Mouse (Mus musculus) heart, adult 11 months (tissue): ENCODE measurements at regions not wholly inside any gene's neighbourhood (a gene's known extent, or its start where the extent isn't known, plus 50 kb on each side); places are given as distances from the start of the nearest gene placed in this dataset.
A peak's percentile ranks its signal among the peaks of the same experiment; 100 is the strongest.

Source experiments
- DNase-seq: peaks from one replicate; pipeline ENCODE4 v3.0.0; 2022

GRCm38 (mm10) chr5:27963765-27964164 lies 107.4 kb upstream of the Insig1 start:
- DNase-seq: no peak

GRCm38 (mm10) chr5:27995186-27995585 lies 76.0 kb upstream of the Insig1 start:
- DNase-seq: peak; percentile 92

GRCm38 (mm10) chr5:27997751-27998150 lies 73.4 kb upstream of the Insig1 start:
- DNase-seq: no peak

- no peak for DNase-seq
Observed at GRCm38 (mm10) chr5:28002922-28003321, 68.2 kb upstream of the Insig1 start.

- peak; percentile 93 for DNase-seq
Observed at GRCm38 (mm10) chr5:28003756-28004486, 67.2 kb upstream of the Insig1 start.

GRCm38 (mm10) chr5:28004487-28004827 lies 66.7 kb upstream of the Insig1 start:
- DNase-seq: no peak

- DNase-seq: peak; percentile 76
Observed at GRCm38 (mm10) chr5:28009386-28009785, 61.8 kb upstream of the Insig1 start.

GRCm38 (mm10) chr5:28009871-28010270 lies 61.3 kb upstream of the Insig1 start:
- DNase-seq: peak; percentile 36

GRCm38 (mm10) chr5:28010529-28010928 lies 60.6 kb upstream of the Insig1 start:
- DNase-seq: peak; percentile 61

- DNase-seq: peak; percentile 72
Observed at GRCm38 (mm10) chr5:28012496-28012895, 58.7 kb upstream of the Insig1 start.

GRCm38 (mm10) chr5:28013619-28014273 lies 57.4 kb upstream of the Insig1 start:
- DNase-seq: peak; percentile 88

GRCm38 (mm10) chr5:28019864-28020263 lies 51.3 kb upstream of the Insig1 start:
- DNase-seq: peak; percentile 27
